Mouse (Mus musculus): ENCODE measurements around the gene Rasgrp1.
A peak's percentile ranks its signal among the peaks of the same experiment; 100 is the strongest.

Rasgrp1 gene

DNA sequence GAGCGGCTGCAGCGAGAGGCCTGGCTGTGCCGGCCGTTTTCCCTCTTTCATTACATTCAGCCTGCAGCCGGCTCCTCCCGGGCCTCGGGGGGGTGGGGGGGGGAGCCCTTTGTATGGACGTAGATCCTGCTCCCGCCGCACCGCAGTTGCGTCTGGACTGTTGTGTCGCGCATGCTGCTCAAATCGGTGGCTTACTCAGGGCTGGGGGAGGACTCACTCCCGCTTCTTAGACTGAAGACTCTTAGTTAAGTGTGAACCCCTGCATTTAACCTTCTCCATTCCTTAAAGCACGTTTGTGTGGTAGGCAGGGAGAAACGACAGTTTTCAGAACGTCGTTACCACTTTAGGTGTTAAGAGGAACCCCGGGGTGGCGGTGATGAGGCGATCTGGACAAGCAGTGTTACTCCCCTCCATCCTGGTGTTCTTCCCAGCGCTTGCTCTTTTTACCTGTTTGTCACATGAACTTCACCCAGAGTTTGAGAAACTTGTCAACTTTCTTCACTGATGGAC, 92.7 kb downstream of the Rasgrp1 start:
- DNase-seq (ENCODE audit: low read depth, low spot score), result no peak

DNA sequence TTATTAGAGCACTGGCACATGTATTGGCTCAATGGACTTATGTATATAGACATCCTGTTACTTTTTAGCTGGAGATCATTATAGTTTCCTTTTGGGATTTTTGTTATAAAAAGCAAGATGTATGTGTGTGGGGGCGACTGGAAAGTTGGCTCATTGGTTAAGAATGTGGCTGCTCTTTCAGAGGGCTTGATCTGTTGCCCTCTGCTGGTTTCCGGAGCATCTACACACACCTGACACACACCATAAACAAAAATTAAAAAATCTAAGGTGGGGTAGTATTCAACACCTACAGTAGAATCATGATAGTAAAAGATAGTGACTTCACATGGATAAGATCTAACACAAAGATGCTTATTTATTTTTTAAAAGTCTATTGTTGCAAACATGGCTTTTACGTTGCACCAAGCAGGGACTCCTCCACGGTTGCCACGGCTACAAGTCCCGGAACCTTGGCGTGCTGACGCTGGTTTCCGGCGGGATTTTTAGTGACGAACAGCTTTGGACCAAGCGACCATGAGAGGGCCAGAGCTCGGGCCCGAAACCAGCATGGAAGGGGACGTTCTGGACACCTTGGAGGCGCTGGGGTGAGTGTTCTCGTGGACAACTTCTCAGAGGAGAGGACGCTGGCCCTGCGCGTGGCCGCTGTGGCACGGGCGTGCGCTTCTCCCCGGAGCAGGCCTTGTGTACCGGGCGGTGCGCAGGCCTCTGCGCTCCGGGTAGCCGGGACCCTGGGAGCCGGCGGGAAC, 93.4 kb downstream of the Rasgrp1 start, which contains the start of gene Fam98b:
TSS of gene Fam98b (plus strand) at position 485 of the 746 bp plus-strand sequence.
- peak; percentile 57 for DNase-seq (ENCODE audit: low read depth, low spot score)

DNA sequence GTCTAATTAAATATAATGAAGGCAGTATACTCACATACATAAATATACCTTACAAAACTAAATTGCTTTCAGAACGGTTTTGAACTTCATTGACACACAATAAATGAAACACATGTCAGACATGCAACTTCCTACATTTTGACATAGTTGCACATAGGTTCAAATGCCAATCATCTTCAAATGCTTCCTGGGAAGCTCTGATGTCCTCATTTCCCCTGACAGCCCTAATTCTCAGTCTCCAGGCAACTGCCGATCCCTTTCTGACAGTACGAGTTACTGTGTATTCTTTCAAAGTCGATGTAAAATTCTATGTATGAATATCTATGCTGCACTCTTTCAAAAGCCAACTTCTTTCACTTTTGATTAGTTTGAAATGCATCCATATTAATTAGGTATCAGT, 100.8 kb downstream of the Rasgrp1 start:
- DNase-seq (ENCODE audit: low read depth, low spot score), result no peak

DNA sequence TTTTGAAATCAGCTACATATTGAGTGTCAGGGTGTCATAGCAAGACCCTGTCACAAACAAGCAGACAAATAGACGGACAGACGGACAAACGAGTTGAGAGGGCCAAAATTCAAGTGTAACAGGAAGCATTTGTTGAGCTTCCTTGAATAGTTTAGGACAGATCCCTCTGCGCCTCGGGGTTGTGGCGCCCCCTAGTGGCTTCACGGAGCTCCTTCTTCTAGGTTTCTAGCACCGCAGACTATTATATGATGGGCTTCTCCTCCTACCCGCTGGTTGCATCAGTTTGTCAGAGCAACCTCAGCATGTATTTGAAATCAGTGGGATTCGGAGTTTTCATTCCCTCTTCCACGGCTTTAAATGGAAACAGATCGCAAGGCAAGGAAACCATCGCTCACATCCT, 111.5 kb downstream of the Rasgrp1 start:
- DNase-seq (ENCODE audit: low read depth, low spot score), result peak; percentile 68

DNA sequence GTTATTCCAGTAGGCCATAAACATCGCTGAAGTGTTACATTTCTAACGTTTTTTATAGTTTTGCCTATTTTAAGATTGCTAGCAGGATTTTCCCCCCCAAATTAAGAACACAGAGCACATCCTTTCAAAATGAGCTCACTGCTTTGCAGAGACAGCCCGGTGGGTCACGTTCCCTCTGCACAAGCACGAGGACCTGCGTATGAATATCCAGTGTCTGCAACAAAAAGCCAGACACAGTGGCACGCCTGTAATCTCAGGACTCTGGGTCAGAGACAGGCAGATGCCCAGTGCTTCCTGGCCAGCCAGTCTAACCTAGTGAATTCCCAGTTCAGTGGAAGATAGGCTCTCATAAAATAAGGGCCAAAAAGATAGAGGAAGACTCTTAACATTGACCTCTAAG, 112.5 kb downstream of the Rasgrp1 start:
- DNase-seq (ENCODE audit: low read depth, low spot score), result no peak

Data from skeletal muscle tissue, adult 2 months (tissue).